Mouse (Mus musculus) G1E (cell line): ENCODE results near the gene Itgb3bp. TPM values are rescaled to one million over a fixed set of nuclear protein-coding genes. Genes with fewer than 3 reads are reported as not detected.

ENCODE experiments used
- ATAC-seq: 2 replicates; pipeline ENCODE4 v1.8.0; 2016; ENCODE audit warnings: mild to moderate bottlenecking; ENCODE audit not compliant: insufficient number of reproducible peaks, poor library complexity, low FRiP score, severe bottlenecking; ENCODE audit errors: extremely low read depth
- DNase-seq: peaks from one replicate; pipeline ENCODE4 v3.0.0; 2012; ENCODE audit warnings: low spot score
- H3K27me3 ChIP-seq: 2 replicates; pipeline ENCODE4 v1.6.1; 2012; ENCODE audit warnings: mild to moderate bottlenecking, low read length, inconsistent platforms; ENCODE audit not compliant: insufficient read depth
- H3K36me3 ChIP-seq: replicated peaks from 2 replicates; pipeline ENCODE3; 2012; ENCODE audit warnings: mild to moderate bottlenecking, inconsistent platforms
- H3K4me1 ChIP-seq: 2 replicates; pipeline ENCODE4 v1.6.1; 2012; ENCODE audit warnings: low read depth, low read length, inconsistent platforms, mixed read lengths; ENCODE audit not compliant: insufficient read depth
- H3K4me3 ChIP-seq: 2 replicates; pipeline ENCODE4 v1.5.1; 2012; ENCODE audit warnings: low read depth, mild to moderate bottlenecking, inconsistent platforms, low read length, moderate library complexity, mixed read lengths
- H3K9me3 ChIP-seq: replicated peaks from 2 replicates; pipeline ENCODE4 v1.6.1; 2012; ENCODE audit warnings: inconsistent platforms
- CTCF ChIP-seq: IDR thresholded peaks from 2 replicates; pipeline ENCODE4 v1.5.1; 2012; ENCODE audit warnings: low read depth, low read length, inconsistent platforms, mixed read lengths
- GATA1 ChIP-seq: IDR thresholded peaks from 2 replicates; pipeline ENCODE4 v1.6.1; 2012; ENCODE audit warnings: borderline replicate concordance, low read length, inconsistent platforms, mixed read lengths
- GATA2 ChIP-seq: IDR thresholded peaks from 2 replicates; pipeline ENCODE4 v1.6.1; 2012; ENCODE audit warnings: low read depth, low read length, inconsistent platforms, borderline replicate concordance
- POLR2AphosphoS5 ChIP-seq: IDR thresholded peaks from 2 replicates; pipeline ENCODE4 v1.6.1; 2012; ENCODE audit warnings: low read depth, low read length, inconsistent platforms; ENCODE audit not compliant: insufficient replicate concordance
- TAL1 ChIP-seq: conservative IDR thresholded peaks from 2 replicates; pipeline ENCODE4 v1.6.1; 2012; ENCODE audit warnings: low read depth, low read length, inconsistent platforms, mixed read lengths
- polyA plus RNA-seq: library from polyadenylated mRNA; stranded (reverse); fragments of >175 nt; gene quantifications from 2 replicates; pipeline ENCODE4 v1.2.3, GENCODE M21; 2012
- total RNA-seq, 2 experiments: library from RNA; stranded (forward) in 1 of 2; stranded (reverse) in 1 of 2; fragments of 200-1000 nt in 1 of 2; fragments of >200 nt in 1 of 2; fragmentation: Nextera tagmentation in 1 of 2; gene quantifications; 2 replicates each; pipeline ENCODE4 v1.2.3; 2014 to 2017

Itgb3bp gene
- total and polyA plus RNA-seq, 3 experiments: 0.79 to 39.7 (median 21.3) TPM

DNA sequence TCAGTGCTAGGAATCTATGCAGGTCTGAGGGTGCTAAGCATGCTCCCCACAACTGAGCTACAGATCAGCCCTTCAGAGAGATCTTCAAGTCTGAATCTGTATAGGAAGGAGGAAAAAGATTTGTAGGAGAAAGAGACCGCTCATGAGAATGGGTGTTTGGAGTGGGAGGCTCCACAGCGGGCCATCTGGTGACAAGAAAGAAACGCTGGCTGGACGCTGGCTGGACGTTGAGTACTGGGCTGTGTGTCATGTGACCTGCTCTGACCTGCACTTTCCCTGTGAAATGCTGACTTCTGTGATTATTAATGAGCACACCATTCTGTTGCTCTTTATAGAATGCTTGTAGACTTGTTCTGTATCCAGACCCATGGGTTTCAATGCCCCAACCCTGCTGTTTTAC is 39.7 kb upstream of the Itgb3bp start:
- H3K27me3 ChIP-seq: no peaks in the 10 kb centered on the region
- ATAC-seq (no peak), DNase-seq (no peak)
- H3K36me3 ChIP-seq: peaks cover 89% of the 10 kb centered on the region
- no peak overlapping the region for H3K4me3 ChIP-seq
- H3K9me3 ChIP-seq: no peaks in the 10 kb centered on the region
- TF ChIP-seq GATA1: no peak
- no peak for TF ChIP-seq CTCF
- TF ChIP-seq TAL1: no peak
- H3K4me1 ChIP-seq: no peaks in the 10 kb centered on the region

DNA sequence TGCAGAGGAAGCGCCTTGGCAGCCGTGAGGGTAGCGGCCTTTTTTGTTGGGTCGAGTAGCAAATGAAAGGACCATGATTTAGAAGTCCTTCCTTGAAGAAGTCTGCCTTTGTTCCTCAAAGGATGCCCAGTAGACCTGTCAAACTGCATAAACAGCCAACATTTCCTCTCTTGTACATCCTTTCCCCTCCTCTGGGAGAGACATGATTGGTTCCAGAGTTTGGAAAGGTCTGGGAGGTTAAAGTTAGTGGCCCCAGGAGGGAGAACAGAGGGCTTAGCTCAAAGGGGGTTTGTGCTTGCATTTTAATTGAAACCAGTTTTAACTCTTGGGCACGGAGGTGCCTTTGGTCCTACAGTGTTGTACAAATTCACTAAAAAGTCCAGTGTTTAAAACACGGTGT is 36.9 kb upstream of the Itgb3bp start:
- peaks cover 90% of the 10 kb centered on the region for H3K36me3 ChIP-seq
- TF ChIP-seq CTCF: no peak
- no peak for TF ChIP-seq TAL1
- TF ChIP-seq POLR2AphosphoS5: no peak
- TF ChIP-seq GATA1: no peak
- TF ChIP-seq GATA2: no peak
- no peak for DNase-seq
- H3K4me1 ChIP-seq: no peaks in the 10 kb centered on the region
- no peaks in the 10 kb centered on the region for H3K9me3 ChIP-seq
- no peak overlapping the region for H3K4me3 ChIP-seq
- H3K27me3 ChIP-seq: no peaks in the 10 kb centered on the region
- ATAC-seq: no peak

DNA sequence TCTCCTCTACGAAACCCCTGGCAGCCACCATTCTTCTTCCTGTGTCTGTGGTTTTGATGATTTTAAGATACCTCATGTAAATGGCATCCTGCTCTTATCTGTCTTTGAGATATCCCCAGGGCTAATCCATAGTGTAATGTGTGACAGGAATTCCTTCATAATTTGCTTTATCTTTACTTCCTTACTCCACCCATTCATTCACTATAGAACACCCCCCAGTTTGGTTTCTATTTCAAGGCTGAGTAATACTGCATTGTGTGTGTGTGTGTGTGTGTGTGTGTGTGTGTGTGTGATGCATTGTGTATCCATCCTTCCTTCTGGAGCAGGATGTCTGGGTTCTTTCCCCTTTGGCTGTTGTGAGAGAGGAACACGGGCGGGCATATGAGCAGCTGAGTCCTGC is 29.7 kb upstream of the Itgb3bp start:
- H3K36me3 ChIP-seq: peaks cover 59% of the 10 kb centered on the region
- no peaks in the 10 kb centered on the region for H3K27me3 ChIP-seq
- DNase-seq: no peak
- ATAC-seq: no peak
- H3K4me3 ChIP-seq: no peak overlapping the region
- no peaks in the 10 kb centered on the region for H3K9me3 ChIP-seq
- no peak for TF ChIP-seq TAL1
- no peak for TF ChIP-seq GATA1
- no peak for TF ChIP-seq POLR2AphosphoS5
- no peak for TF ChIP-seq CTCF
- TF ChIP-seq GATA2: no peak
- peaks cover 12% of the 10 kb centered on the region; the same call in 1 of the 2 replicates for H3K4me1 ChIP-seq

DNA sequence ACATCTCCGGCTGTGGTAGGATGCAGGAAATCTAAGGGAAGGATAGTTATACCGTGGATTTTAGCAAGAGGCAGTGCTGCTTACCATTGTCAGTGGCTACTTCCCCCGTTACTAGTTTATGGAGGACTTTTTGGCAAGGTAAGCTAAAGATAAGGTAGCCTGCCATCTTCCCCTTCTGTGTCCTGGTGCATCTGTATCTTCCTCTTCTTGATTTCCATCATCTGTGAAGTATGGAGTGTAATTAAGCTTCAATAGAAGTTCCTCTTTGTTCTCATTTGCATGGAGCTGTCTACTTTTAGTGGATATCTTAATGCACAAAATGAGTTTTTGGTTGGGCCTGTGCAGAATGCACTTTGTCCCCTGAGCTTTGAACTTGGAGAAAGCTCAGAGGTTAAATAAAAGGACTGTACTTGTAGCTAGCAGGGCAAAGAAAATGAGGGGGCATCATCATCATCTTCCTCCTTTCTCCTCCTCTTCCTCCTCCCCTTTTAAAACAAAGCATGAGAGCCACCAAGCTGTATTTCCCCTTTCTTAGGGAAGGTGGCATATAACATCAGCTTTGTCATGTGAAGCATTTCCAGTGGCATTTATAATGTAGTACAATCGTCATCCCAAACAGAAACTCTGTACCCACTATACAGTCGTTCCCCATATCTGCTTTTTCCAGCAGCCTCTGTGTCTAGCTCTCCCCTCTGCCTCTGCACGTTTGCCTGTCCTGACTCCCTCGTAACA is 28.6 kb upstream of the Itgb3bp start:
- H3K36me3 ChIP-seq: peaks cover 57% of the 10 kb centered on the region
- DNase-seq: peak; percentile 10
- H3K9me3 ChIP-seq: no peaks in the 10 kb centered on the region
- no peak overlapping the region for H3K4me3 ChIP-seq
- H3K4me1 ChIP-seq: peaks cover 15% of the 10 kb centered on the region
- TF ChIP-seq GATA2 (no peak), TAL1 (no peak), CTCF (no peak), POLR2AphosphoS5 (no peak), GATA1 (no peak)
- ATAC-seq: no peak
- H3K27me3 ChIP-seq: no peaks in the 10 kb centered on the region

DNA sequence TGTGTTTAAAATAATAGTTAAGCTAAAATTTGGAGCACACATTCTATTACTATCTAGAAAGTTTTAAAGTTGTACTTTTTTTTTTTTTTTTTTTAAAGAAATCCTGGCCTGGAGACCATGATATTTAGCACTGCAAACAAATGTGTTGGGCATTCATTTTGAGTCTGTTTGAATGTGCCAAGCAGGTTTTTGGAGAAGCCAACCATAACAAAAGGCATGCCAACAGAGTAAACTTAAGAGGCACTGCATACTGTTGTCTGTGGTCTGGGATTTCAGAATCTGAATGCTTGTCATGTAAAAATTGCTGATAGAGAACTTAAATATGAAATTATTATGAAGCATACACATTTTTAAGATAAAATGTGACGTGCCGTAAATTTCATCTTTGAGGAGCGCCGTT is 27.6 kb upstream of the Itgb3bp start:
- H3K4me3 ChIP-seq: no peak overlapping the region
- peaks cover 15% of the 10 kb centered on the region for H3K4me1 ChIP-seq
- TF ChIP-seq GATA1 (no peak), POLR2AphosphoS5 (no peak), TAL1 (no peak), CTCF (no peak)
- DNase-seq: no peak
- ATAC-seq: no peak
- no peaks in the 10 kb centered on the region for H3K9me3 ChIP-seq
- peaks cover 53% of the 10 kb centered on the region for H3K36me3 ChIP-seq
- H3K27me3 ChIP-seq: no peaks in the 10 kb centered on the region

DNA sequence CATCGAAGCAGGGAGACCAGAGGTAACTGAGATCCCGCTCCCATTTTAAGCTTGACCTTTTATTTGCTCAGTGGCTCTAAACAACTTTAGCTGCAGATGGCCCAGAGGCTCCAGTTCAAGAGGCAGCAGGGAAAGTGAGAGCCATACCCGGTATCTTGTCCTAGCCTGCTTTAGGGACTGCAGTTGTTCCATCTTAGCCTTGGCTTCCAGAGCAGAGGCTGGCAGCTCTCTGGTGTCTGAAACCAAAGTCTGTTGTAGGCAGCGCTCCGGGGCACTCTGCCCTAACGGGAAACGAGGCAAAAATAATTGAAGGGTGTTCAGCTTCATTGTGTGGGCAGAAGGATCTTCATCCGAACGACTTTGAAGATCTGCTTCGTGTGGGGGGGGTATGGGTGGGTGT is 25.8 kb upstream of the Itgb3bp start:
- ATAC-seq (no peak), DNase-seq (no peak)
- Histone ChIP-seq H3K4me1 (peaks cover 15% of the 10 kb centered on the region), H3K36me3 (peaks cover 52% of the 10 kb centered on the region), H3K27me3 (no peaks in the 10 kb centered on the region), H3K4me3 (no peak overlapping the region), H3K9me3 (no peaks in the 10 kb centered on the region)
- TF ChIP-seq GATA2 (no peak), CTCF (no peak), TAL1 (no peak), POLR2AphosphoS5 (no peak), GATA1 (no peak)
